Mouse (Mus musculus): ENCODE measurements at regions not wholly inside any gene's neighbourhood (a gene's known extent, or its start where the extent isn't known, plus 50 kb on each side); places are given as distances from the start of the nearest gene placed in this dataset.

GRCm38 (mm10) chr11:63460146-63460545, 331.4 kb downstream of the Pmp22 start:
- no peaks in the 10 kb centered on the region for H3K27me3 ChIP-seq (ENCODE audit: insufficient read depth, low read length)
- no peaks in the 10 kb centered on the region for H3K4me1 ChIP-seq (ENCODE audit: insufficient read depth, low read depth, low read length)
- no peak for TF ChIP-seq GATA2 (IDR thresholded peaks at IDR 0.05; ENCODE audit: borderline replicate concordance, low read depth, low read length)
- no peak for TF ChIP-seq TAL1 (conservative IDR thresholded peaks at IDR 0.05; ENCODE audit: low read depth, low read length)
- no peak for TF ChIP-seq CTCF (IDR thresholded peaks at IDR 0.05; ENCODE audit: low read depth, low read length)
- no peak for TF ChIP-seq POLR2AphosphoS5 (IDR thresholded peaks at IDR 0.05; ENCODE audit: insufficient replicate concordance, low read depth, low read length)
- no peak for TF ChIP-seq GATA1 (IDR thresholded peaks at IDR 0.05; ENCODE audit: borderline replicate concordance, low read length)
- H3K4me3 ChIP-seq (ENCODE audit: low read depth, low read length): no peak overlapping the region
- DNase-seq (ENCODE audit: low spot score) (no peak), ATAC-seq (ENCODE audit: extremely low read depth, insufficient number of reproducible peaks, low FRiP score, poor library complexity, severe bottlenecking) (no peak)
- peaks cover 54% of the 10 kb centered on the region for H3K9me3 ChIP-seq (replicated peaks)
- no peaks in the 10 kb centered on the region for H3K36me3 ChIP-seq (replicated peaks)

- no peaks in the 10 kb centered on the region for H3K36me3 ChIP-seq (replicated peaks)
- H3K4me3 ChIP-seq (ENCODE audit: low read depth, low read length): no peak overlapping the region
- H3K9me3 ChIP-seq (replicated peaks): peaks cover 45% of the 10 kb centered on the region
- no peaks in the 10 kb centered on the region for H3K27me3 ChIP-seq (ENCODE audit: insufficient read depth, low read length)
- H3K4me1 ChIP-seq (ENCODE audit: insufficient read depth, low read depth, low read length): no peaks in the 10 kb centered on the region
- no peak for TF ChIP-seq TAL1 (conservative IDR thresholded peaks at IDR 0.05; ENCODE audit: low read depth, low read length)
- no peak for TF ChIP-seq GATA1 (IDR thresholded peaks at IDR 0.05; ENCODE audit: borderline replicate concordance, low read length)
- no peak for ATAC-seq (ENCODE audit: extremely low read depth, insufficient number of reproducible peaks, low FRiP score, poor library complexity, severe bottlenecking)
- DNase-seq (ENCODE audit: low spot score): no peak
Observed at GRCm38 (mm10) chr11:63463797-63464331, 335.1 kb downstream of the Pmp22 start.

GRCm38 (mm10) chr11:63465941-63466340, 337.2 kb downstream of the Pmp22 start:
- no peaks in the 10 kb centered on the region for H3K4me1 ChIP-seq (ENCODE audit: insufficient read depth, low read depth, low read length)
- DNase-seq (ENCODE audit: low spot score) (no peak), ATAC-seq (ENCODE audit: extremely low read depth, insufficient number of reproducible peaks, low FRiP score, poor library complexity, severe bottlenecking) (no peak)
- TF ChIP-seq GATA2 (IDR thresholded peaks at IDR 0.05; ENCODE audit: borderline replicate concordance, low read depth, low read length): no peak
- TF ChIP-seq GATA1 (IDR thresholded peaks at IDR 0.05; ENCODE audit: borderline replicate concordance, low read length): no peak
- no peak for TF ChIP-seq POLR2AphosphoS5 (IDR thresholded peaks at IDR 0.05; ENCODE audit: insufficient replicate concordance, low read depth, low read length)
- no peak for TF ChIP-seq CTCF (IDR thresholded peaks at IDR 0.05; ENCODE audit: low read depth, low read length)
- TF ChIP-seq TAL1 (conservative IDR thresholded peaks at IDR 0.05; ENCODE audit: low read depth, low read length): no peak
- no peaks in the 10 kb centered on the region for H3K27me3 ChIP-seq (ENCODE audit: insufficient read depth, low read length)
- H3K4me3 ChIP-seq (ENCODE audit: low read depth, low read length): no peak overlapping the region
- H3K9me3 ChIP-seq (replicated peaks): peaks cover 36% of the 10 kb centered on the region
- no peaks in the 10 kb centered on the region for H3K36me3 ChIP-seq (replicated peaks)

GRCm38 (mm10) chr11:63466541-63466940, 337.8 kb downstream of the Pmp22 start:
- no peak for ATAC-seq (ENCODE audit: extremely low read depth, insufficient number of reproducible peaks, low FRiP score, poor library complexity, severe bottlenecking)
- DNase-seq (ENCODE audit: low spot score): no peak
- no peak overlapping the region for H3K4me3 ChIP-seq (ENCODE audit: low read depth, low read length)
- peaks cover 36% of the 10 kb centered on the region for H3K9me3 ChIP-seq (replicated peaks)
- no peaks in the 10 kb centered on the region for H3K36me3 ChIP-seq (replicated peaks)
- TF ChIP-seq GATA1 (IDR thresholded peaks at IDR 0.05; ENCODE audit: borderline replicate concordance, low read length) (no peak), CTCF (IDR thresholded peaks at IDR 0.05; ENCODE audit: low read depth, low read length) (no peak), POLR2AphosphoS5 (IDR thresholded peaks at IDR 0.05; ENCODE audit: insufficient replicate concordance, low read depth, low read length) (no peak), GATA2 (IDR thresholded peaks at IDR 0.05; ENCODE audit: borderline replicate concordance, low read depth, low read length) (no peak), TAL1 (conservative IDR thresholded peaks at IDR 0.05; ENCODE audit: low read depth, low read length) (no peak)
- H3K4me1 ChIP-seq (ENCODE audit: insufficient read depth, low read depth, low read length): no peaks in the 10 kb centered on the region
- H3K27me3 ChIP-seq (ENCODE audit: insufficient read depth, low read length): no peaks in the 10 kb centered on the region

GRCm38 (mm10) chr11:63474831-63475230, 346.0 kb downstream of the Pmp22 start:
- no peak for ATAC-seq (ENCODE audit: extremely low read depth, insufficient number of reproducible peaks, low FRiP score, poor library complexity, severe bottlenecking)

GRCm38 (mm10) chr11:63481676-63482310, 353.0 kb downstream of the Pmp22 start:
- no peak for ATAC-seq (ENCODE audit: extremely low read depth, insufficient number of reproducible peaks, low FRiP score, poor library complexity, severe bottlenecking)
- Histone ChIP-seq H3K27me3 (ENCODE audit: insufficient read depth, low read length) (no peaks in the 10 kb centered on the region), H3K36me3 (replicated peaks) (no peaks in the 10 kb centered on the region), H3K9me3 (replicated peaks) (peaks cover 52% of the 10 kb centered on the region), H3K4me3 (ENCODE audit: low read depth, low read length) (no peak overlapping the region), H3K4me1 (ENCODE audit: insufficient read depth, low read depth, low read length) (no peaks in the 10 kb centered on the region)
- no peak for DNase-seq (ENCODE audit: low spot score)
- no peak for TF ChIP-seq POLR2AphosphoS5 (IDR thresholded peaks at IDR 0.05; ENCODE audit: insufficient replicate concordance, low read depth, low read length)
- TF ChIP-seq GATA2 (IDR thresholded peaks at IDR 0.05; ENCODE audit: borderline replicate concordance, low read depth, low read length): no peak
- TF ChIP-seq GATA1 (IDR thresholded peaks at IDR 0.05; ENCODE audit: borderline replicate concordance, low read length): no peak
- no peak for TF ChIP-seq TAL1 (conservative IDR thresholded peaks at IDR 0.05; ENCODE audit: low read depth, low read length)
- no peak for TF ChIP-seq CTCF (IDR thresholded peaks at IDR 0.05; ENCODE audit: low read depth, low read length)

More at GRCm38 (mm10) chr11:63474831-63475230, 346.0 kb downstream of the Pmp22 start:
- Histone ChIP-seq H3K4me3 (ENCODE audit: low read depth, low read length) (no peak overlapping the region), H3K36me3 (replicated peaks) (no peaks in the 10 kb centered on the region), H3K9me3 (replicated peaks) (peaks cover 30% of the 10 kb centered on the region), H3K27me3 (ENCODE audit: insufficient read depth, low read length) (no peaks in the 10 kb centered on the region), H3K4me1 (ENCODE audit: insufficient read depth, low read depth, low read length) (no peaks in the 10 kb centered on the region)
- no peak for TF ChIP-seq POLR2AphosphoS5 (IDR thresholded peaks at IDR 0.05; ENCODE audit: insufficient replicate concordance, low read depth, low read length)
- no peak for TF ChIP-seq GATA1 (IDR thresholded peaks at IDR 0.05; ENCODE audit: borderline replicate concordance, low read length)
- no peak for TF ChIP-seq TAL1 (conservative IDR thresholded peaks at IDR 0.05; ENCODE audit: low read depth, low read length)
- TF ChIP-seq CTCF (IDR thresholded peaks at IDR 0.05; ENCODE audit: low read depth, low read length): no peak
- TF ChIP-seq GATA2 (IDR thresholded peaks at IDR 0.05; ENCODE audit: borderline replicate concordance, low read depth, low read length): no peak
- no peak for DNase-seq (ENCODE audit: low spot score)

Data from G1E (cell line).